Comparison of ENCODE assay signal across 8 mouse cellular contexts in genomic region chr11:95413641-95414535, GRCm38 (mm10). TPM values are rescaled to one million over a fixed set of nuclear protein-coding genes. Genes with fewer than 3 reads are reported as not detected.
DNase-seq lines count a peak whose midpoint lies in the region; ATAC-seq and TF ChIP-seq lines count a peak whose summit lies in the region.

Spop (plus strand) TSS chr11:95414080.

- H3K36me3 ChIP-seq in heart, embryonic 10.5 days: no peaks in the 10 kb centered on the region
- H3K36me3 ChIP-seq in kidney, embryonic 15.5 days: peaks cover 2% of the 10 kb centered on the region; the same call in 1 of the 2 replicates

- peak within 1 kb of the TSS; percentile 60 for H3K9ac ChIP-seq in kidney, embryonic 15.5 days

- no peak for TF ChIP-seq CTCF in bone marrow macrophage, adult 2 months (IDR thresholded peaks at IDR 0.05; ENCODE audit: low read depth, low read length)
- TF ChIP-seq CTCF in embryonic fibroblast, embryonic 13.5 days (IDR thresholded peaks at IDR 0.05; ENCODE audit: borderline replicate concordance, insufficient read depth, low read length): no peak

- ATAC-seq in kidney, embryonic 15.5 days (replicated peaks; ENCODE audit: low FRiP score): peak; percentile 88
- ATAC-seq in monocyte, adult 5-6 weeks (replicated peaks; ENCODE audit: insufficient number of reproducible peaks, low FRiP score, low TSS enrichment, poor library complexity, severe bottlenecking): peak; percentile 92

- peak within 1 kb of the TSS; percentile 80 for H3K4me2 ChIP-seq in kidney, embryonic 15.5 days

- TF ChIP-seq POLR2A in bone marrow macrophage, adult 2 months (IDR thresholded peaks at IDR 0.05; ENCODE audit: borderline replicate concordance, low read depth, low read length): no peak
- peak; percentile 75; the same call in 1 of the 2 replicates for TF ChIP-seq POLR2A in embryonic fibroblast, embryonic 13.5 days (IDR thresholded peaks at IDR 0.05; ENCODE audit: low read depth, low read length)

- H3K9me3 ChIP-seq in heart, embryonic 10.5 days: no peaks in the 10 kb centered on the region
- H3K9me3 ChIP-seq in kidney, embryonic 15.5 days (replicated peaks): 0 out of 2 replicates have a peak, but pooled peaks cover 4% of the 10 kb centered on the region

- H3K27ac ChIP-seq in bone marrow macrophage, adult 2 months (ENCODE audit: insufficient read depth, low read depth, low read length): peak within 1 kb of the TSS; percentile 97
- H3K27ac ChIP-seq in embryonic fibroblast, embryonic 13.5 days (ENCODE audit: insufficient read depth, low read length): peak within 1 kb of the TSS; percentile 88
- peak within 1 kb of the TSS; percentile 89 for H3K27ac ChIP-seq in heart, embryonic 10.5 days
- H3K27ac ChIP-seq in kidney, embryonic 15.5 days: peak within 1 kb of the TSS; percentile 96

- H3K4me3 ChIP-seq in bone marrow macrophage, adult 2 months (ENCODE audit: insufficient read depth, low read length): peak within 1 kb of the TSS; percentile 79
- peak within 1 kb of the TSS; percentile 47 for H3K4me3 ChIP-seq in embryonic fibroblast, embryonic 13.5 days (ENCODE audit: insufficient read depth, low read length)
- H3K4me3 ChIP-seq in heart, embryonic 10.5 days: peak within 1 kb of the TSS; percentile 77
- peak within 1 kb of the TSS; percentile 69 for H3K4me3 ChIP-seq in kidney, embryonic 15.5 days (replicated peaks)

- WGBS in heart, embryonic 10.5 days: 3% methylated on average over 49 of the region's 58 CpGs
- 3% methylated on average over 53 of the region's 58 CpGs for WGBS in kidney, embryonic 15.5 days

- peaks cover 32% of the 10 kb centered on the region for H3K4me1 ChIP-seq in bone marrow macrophage, adult 2 months (ENCODE audit: control insufficient read depth, insufficient read depth, low read length)
- H3K4me1 ChIP-seq in embryonic fibroblast, embryonic 13.5 days (ENCODE audit: control insufficient read depth, insufficient read depth, low read length): peaks cover 5% of the 10 kb centered on the region
- peaks cover 13% of the 10 kb centered on the region for H3K4me1 ChIP-seq in heart, embryonic 10.5 days
- peaks cover 13% of the 10 kb centered on the region for H3K4me1 ChIP-seq in kidney, embryonic 15.5 days

- H3K27me3 ChIP-seq in heart, embryonic 10.5 days (ENCODE audit: insufficient read depth, poor library complexity, severe bottlenecking): no peaks in the 10 kb centered on the region
- no peaks in the 10 kb centered on the region for H3K27me3 ChIP-seq in kidney, embryonic 15.5 days

- DNase-seq in A20 (ENCODE audit: low read depth, low spot score) (peak; percentile 94), liver (peak; percentile 95)
- DNase-seq in heart, embryonic 10.5 days (ENCODE audit: low spot score): peak; percentile 97
- DNase-seq in spleen, postnatal 4 days (ENCODE audit: low spot score in 2 of 2): peak; percentile 94

RNA-seq across cellular contexts. Expression of gene Spop, which starts in this region (rescaled TPM):
- polyA plus RNA-seq in bone marrow macrophage, adult 2 months (2012; ENCODE audit: insufficient read depth, insufficient read length, missing spikeins): 113 and 124 TPM in 2 replicates
- 122 and 155 TPM in 2 replicates for polyA plus RNA-seq in embryonic fibroblast, embryonic 13.5 days (2011; ENCODE audit: insufficient read length, low read depth, missing spikeins)
- polyA plus RNA-seq in heart, embryonic 10.5 days (2016; fragmentation: Nextera tagmentation; extraction: Ambion mirVana): 103 TPM in 2 replicates
- 139 TPM in 2 replicates for polyA plus RNA-seq in kidney, embryonic 15.5 days (2015; fragmentation: Nextera tagmentation; extraction: Ambion mirVana)
- total RNA-seq in monocyte, adult 5-6 weeks (2017): 68.6 to 98.9 TPM (median 97.4 TPM) in 3 replicates

Comparison
In these comparisons a context has a peak if more than half of its experiments do, and no peak if none do; other contexts are left out.
1. Peak in every context shown above with its lines: DNase-seq, ATAC-seq, H3K4me3 ChIP-seq and H3K27ac ChIP-seq.